Mouse (Mus musculus) layer of hippocampus, postnatal 10 days (tissue): ENCODE results near the gene Tyr. TPM values are rescaled to one million over a fixed set of nuclear protein-coding genes. Genes with fewer than 3 reads are reported as not detected.

Source experiments
- DNase-seq, 2 experiments: peaks; one replicate each; pipeline ENCODE4 v3.0.0; 2021; ENCODE audit warnings: low spot score in 2 of 2
- long read RNA-seq: library from polyadenylated mRNA; stranded (forward); transcript quantifications from one replicate; pipeline ENCODE4 v2.0.0, GENCODE M21; 2023
- total RNA-seq, 2 experiments: library from RNA; stranded (reverse); gene quantifications; 2 replicates each; pipeline ENCODE4 v1.2.3; 2021

The Tyr gene
- total RNA-seq: not detected
- long read RNA-seq: 0 reads

- DNase-seq: no peak
Observed at GRCm38 (mm10) chr7:87493412-87493811, at the start of gene Tyr. Gene Tyr, minus strand, starts transcription at chr7:87493512.

GRCm38 (mm10) chr7:87539031-87539430, 45.7 kb upstream of the Tyr start:
- DNase-seq: no peak

- DNase-seq: no peak
Observed at GRCm38 (mm10) chr7:87494124-87494682, 891 bp upstream of the Tyr start.

DNA sequence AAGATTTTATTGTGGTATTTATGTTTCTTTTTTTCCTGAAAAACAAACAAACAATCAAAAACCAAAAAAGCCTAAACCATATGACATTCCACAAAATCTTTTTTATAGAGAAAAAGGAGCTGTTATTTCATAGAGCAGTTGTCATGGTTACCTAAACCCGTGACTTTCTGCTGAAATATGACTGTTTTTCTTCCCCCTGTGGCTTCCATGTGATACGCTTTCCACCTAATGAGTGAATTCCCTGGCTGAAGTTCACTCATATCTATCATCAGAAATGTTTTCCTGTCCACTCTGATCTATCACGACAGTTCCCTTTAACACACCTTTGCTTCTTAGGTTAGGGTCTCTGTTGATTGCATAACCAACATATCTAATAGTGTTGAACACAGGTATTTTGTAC, 5.3 kb downstream of the Tyr start:
- no peak for DNase-seq

DNA sequence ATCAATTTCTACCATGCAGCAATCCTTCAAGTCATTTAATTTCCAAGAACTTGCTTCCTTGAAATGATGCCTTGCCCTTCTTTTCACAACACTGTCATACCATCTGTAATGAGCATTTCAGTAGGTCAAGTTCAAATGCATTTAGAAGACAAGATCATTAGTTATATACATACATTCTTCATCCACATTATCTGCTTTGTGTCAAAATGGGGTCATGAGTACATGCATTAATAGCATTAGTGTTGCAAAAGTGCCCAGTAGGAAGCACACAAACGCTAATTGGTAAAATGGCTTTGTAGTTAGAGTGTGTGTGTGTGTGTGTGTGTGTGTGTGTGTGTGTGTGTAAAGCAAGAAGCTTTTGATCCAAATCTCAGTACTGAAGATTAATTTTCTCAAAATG, 80.0 kb downstream of the Tyr start:
- DNase-seq: no peak

- peak in 1 of 2 experiments; percentile 6 for DNase-seq
Observed at GRCm38 (mm10) chr7:87411373-87411772, 81.9 kb downstream of the Tyr start.

GRCm38 (mm10) chr7:87397023-87397422, 96.3 kb downstream of the Tyr start:
- DNase-seq: no peak

GRCm38 (mm10) chr7:87374935-87375334, 118.4 kb downstream of the Tyr start:
- no peak for DNase-seq

Other genes with a start within 250 kb of the Tyr start
- gene Nox4, start 247.4 kb downstream of the Tyr start, total RNA-seq: 1 to 10 TPM in 1 of 2 experiments, under 1 TPM in 1; 0.60 to 1.1 TPM
- 100 to 1,000 TPM; 235 to 237 TPM for gene Grm5, start 90.7 kb upstream of the Tyr start, total RNA-seq